Mouse (Mus musculus) liver, postnatal 0 days (tissue): ENCODE measurements around the gene Gm10024.
A peak's percentile ranks its signal among the peaks of the same experiment; 100 is the strongest.

Experiments
- CTCF ChIP-seq: sonication (generic); IDR thresholded peaks from 2 replicates; pipeline ENCODE4 v1.5.1; 2016; ENCODE audit warnings: antibody characterized with exemption, low read depth
- EP300 ChIP-seq: IDR thresholded peaks from 2 replicates; pipeline ENCODE4 v1.6.1; 2016; ENCODE audit warnings: antibody characterized with exemption, low read depth, mild to moderate bottlenecking

GRCm38 (mm10) chr10:77729241-77729640, 18.0 kb downstream of the Gm10024 start:
- TF ChIP-seq CTCF (peak; percentile 58), EP300 (no peak)
